Mouse (Mus musculus): ENCODE results near the gene 2610042L04Rik.
A peak's percentile ranks its signal among the peaks of the same experiment; 100 is the strongest.
"Not testable (repeated sequence)": the region's sequence is repeated elsewhere in the genome, so short reads cannot be mapped to it uniquely, and the experiment has no call there.

2610042L04Rik gene

DNA sequence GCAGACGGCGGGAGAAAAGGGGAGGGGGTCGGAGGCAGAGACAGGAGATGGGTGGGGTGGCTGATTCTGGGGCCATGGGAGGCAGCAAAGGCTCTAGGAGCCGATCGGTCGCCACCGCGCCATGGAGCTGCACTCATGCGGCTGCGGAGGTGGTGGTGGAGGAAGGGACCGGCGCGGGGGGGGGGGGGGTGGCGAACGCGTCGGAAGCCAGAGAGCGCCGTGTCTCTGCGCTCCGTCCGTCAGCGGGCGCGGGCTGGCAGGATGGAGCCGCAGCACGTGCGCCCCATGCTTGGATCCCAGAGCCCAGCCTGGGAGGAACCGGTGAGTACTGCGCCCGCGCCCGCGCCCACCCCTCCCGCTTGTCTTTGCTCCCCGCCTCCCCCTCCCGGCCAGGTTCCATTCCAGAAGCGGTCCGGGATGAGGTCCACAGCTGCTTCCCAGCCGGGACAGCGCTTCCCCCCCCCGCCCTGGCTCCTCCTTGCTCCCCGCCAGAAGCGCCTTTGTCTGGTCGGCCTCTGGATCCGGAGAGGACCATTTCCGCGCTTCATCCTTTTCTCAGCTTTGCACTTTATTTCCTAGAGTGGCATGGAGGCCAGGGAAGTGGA, at the start of gene 2610042L04Rik:
Gene 2610042L04Rik (plus strand): TSS at position 288 of the 605 bp plus-strand sequence.
- not testable (repeated sequence) for DNase-seq (ENCODE audit: low spot score)

DNA sequence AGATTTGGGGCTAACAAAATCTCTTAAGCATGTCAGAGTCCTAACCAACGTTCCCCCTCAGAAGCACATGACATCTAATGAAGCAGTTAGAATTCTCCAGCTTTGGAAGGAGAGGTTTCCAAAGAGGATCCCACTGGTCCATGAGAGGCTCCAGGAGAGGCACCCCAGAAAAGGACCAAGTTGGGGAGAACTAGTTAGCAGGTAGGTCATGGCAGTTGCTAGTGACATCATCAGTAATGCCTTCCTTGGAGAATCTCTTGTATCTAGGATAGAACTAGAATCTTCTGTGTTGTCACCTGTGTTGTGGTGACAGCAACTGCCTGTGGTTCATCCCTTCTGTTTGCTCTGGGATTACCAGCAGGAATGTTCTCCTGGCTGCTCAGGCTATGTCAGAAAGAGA, 17.6 kb upstream of the 2610042L04Rik start, which contains the start of gene Gm3149:
Gene Gm3149 (plus strand): TSS at position 301 of the 400 bp plus-strand sequence.
- not testable (repeated sequence) for DNase-seq (ENCODE audit: low spot score)

DNA sequence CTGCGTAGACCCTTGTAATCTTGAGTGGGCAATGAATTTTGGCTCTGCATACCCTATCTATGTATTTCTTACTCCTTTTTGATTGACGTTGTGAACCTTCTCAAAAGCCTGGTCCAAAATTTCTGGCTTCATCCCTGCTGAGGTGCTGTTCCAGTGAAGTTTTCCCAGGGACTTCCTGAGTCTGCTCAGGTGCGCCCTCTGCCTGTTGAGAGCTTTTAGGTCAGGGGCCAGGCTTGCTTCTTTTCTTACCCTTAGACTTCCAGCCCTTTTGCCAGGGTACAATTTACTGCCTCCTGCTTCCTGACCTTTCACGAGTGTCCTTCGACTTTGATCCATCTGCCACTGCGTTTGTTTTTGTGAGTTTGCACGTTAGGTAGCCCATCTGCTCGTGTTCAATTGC, 943 bp downstream of the 2610042L04Rik start:
- DNase-seq (ENCODE audit: low spot score), result not testable (repeated sequence)

DNA sequence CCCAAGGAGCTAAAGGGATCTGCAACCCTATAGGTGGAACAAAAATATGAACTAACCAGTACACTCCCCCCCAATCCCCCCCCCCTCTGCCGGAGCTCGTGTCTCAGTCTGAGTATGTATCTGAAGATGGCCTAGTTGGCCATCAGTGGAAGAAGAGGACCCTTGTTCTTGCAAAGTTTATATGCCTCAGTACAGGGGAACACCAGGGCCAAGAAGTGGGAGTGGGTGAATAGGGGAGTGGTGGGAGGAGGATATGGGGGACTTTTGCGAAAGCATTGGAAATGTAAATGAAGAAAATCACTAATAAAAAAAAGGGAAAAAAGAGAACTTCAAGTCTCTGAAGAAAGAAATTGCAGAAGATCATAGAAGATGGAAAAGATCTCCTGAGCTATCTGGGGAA, 34.4 kb downstream of the 2610042L04Rik start:
- not testable (repeated sequence) for DNase-seq (ENCODE audit: low spot score)

DNA sequence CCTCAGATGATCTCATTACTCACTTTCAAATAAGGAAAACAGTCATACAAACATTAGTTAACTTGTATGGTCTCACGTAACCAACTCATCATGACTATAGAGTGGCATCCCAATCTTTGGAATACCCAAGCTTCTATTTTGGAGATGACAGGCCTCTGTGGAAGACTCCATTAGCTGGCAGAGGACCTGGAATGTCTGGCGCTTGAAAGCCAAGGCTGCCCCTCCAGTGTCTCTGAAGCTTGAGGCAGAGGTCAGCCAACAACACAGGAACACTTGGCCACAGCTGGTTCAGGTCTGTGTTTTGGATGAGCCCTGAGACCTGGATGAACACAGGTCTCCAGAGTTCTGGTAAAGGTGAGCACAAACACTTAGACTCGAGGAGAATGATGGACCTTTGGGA, 35.1 kb downstream of the 2610042L04Rik start:
- DNase-seq (ENCODE audit: low spot score), result not testable (repeated sequence)

DNA sequence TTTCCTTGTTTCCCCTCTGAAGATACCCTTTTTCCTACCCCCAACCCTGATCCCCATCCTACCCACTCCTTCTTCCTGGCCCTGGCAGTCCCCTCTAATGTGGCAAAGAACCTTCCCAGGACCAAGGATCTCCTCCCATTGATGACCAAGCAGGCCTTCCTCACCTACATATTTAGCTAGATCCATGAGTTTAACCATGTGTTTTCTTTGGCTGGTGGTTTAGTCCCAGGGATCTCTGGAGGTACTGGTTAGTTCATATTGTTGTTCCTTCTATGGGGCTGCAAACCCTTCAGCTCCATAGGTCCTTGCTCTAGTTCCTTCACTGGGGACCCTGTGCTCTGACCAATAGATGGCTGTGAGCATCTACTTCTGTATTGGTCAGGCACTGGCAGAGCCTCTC, 43.3 kb downstream of the 2610042L04Rik start:
- DNase-seq (ENCODE audit: low spot score), result peak; percentile 3

DNA sequence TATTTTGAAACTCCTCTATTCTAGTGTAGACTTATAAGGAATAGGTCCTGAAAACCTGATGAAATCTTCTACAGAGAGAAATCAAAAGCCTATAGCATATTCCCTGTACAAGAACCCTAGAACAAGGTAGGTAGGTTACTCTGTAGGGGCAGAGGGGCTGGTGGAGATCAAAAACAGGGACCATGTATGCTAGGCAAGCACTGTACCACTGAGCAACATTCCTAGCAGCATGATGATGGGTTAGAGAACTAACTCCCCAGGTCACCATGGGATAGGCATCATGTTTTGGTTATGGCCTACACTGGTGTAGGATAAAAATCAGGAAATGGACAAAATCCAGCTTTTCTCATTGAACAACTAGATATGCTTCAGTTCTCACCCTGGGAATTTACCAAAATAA, 51.0 kb downstream of the 2610042L04Rik start:
- not testable (repeated sequence) for DNase-seq (ENCODE audit: low spot score)

DNA sequence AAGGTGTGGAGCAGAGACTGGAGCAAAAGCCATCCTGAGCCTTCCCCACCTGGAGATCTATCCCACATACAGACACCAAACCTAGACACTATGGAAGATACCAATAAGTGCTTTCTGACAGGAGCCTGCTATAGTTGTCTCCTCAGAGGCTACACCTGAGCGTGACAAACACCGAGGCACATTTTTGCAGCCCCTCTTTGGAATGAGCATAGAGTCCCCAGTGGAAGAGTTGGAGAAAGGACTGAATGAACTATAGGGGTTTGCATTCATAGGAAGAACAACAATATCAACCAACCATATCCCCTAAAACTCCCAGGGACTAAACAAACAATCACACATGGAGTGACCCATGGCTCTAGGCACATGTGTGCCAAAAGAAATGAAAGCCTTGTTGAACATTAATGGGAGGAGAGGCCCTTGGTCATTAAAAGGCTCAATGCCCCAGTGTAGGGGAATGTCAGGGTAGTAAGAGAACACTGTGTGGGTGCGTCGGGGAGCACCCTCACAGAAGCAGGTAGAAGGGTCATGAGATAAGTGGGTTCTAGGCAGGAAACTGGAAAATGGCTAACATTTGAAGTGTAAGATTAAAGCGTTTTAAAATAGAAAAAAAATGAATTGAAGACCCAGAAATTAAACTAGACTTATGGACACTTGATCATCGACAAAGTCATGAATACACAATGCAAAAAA, 58.4 kb downstream of the 2610042L04Rik start:
- DNase-seq (ENCODE audit: low spot score), result not testable (repeated sequence)

DNA sequence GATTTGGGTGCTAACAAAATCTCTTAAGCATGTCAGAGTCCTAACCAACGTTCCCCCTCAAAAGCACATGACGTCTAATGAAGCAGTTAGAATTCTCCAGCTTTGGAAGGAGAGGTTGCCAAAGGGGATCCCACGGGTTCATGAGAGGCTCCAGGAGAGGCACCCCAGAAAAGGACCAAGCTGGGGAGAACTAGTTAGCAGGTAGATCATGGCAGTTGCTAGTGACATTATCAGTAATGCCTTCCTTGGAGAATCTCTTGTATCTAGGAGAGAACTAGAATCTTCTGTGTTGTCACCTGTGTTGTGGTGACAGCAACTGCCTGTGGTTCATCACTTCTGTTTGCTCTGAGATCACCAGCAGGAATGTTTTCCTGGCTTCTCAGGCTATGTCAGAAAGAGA, 62.7 kb downstream of the 2610042L04Rik start, which contains the start of gene Gm3159:
Gene Gm3159 (plus strand): TSS at position 301 of the 400 bp plus-strand sequence.
- not testable (repeated sequence) for DNase-seq (ENCODE audit: low spot score)

DNA sequence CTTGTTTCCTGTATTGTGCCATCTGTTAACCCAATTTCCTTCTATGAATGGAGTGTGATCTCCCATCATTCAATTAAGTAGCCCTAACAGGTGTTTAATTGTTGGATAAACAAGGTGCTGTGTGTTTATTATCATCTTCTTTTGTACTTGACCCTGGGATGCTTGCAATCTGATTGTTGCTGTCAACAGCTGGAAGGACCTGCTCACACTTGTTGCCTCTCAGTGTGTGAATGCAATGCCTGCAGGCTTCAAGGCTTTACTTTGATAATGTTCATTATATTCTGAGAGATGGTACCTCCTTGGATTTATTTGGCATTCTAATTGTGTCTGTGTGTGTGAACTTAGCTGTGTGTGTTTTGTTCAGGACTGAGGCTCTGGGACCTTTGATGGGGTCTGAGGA, 64.1 kb downstream of the 2610042L04Rik start:
- not testable (repeated sequence) for DNase-seq (ENCODE audit: low spot score)

DNA sequence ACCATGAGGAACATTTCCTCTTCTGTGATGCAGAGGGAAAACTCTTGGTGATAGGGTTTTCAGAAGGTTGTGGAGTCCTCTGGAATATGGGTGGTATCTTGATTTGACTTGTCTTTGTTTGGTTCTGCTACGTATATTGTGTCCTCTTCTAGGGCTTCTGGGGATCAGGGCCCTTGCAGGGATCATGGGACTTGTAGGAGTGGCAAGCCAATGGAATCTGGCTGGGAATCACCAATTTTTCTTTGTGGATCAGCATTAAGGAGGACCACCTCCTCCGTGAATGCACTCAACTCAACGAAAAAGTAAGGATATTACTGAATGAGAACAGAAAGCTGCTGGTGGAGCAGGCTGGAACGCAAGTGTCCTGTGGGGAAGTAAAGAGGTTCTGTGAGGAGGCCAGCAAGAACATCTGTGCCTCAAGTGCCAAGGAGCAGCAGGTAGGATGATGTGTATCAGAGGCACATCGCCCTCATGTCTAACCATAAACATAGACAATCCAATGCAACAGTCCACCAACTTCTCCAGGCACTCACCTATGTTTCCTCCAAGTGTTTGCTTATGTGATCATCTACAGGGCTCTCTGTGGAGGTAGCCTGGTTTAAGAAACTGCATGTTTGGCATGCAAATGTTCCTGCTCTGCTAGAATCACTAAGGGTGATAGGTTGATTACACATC, 65.7 kb downstream of the 2610042L04Rik start:
- DNase-seq (ENCODE audit: low spot score), result not testable (repeated sequence)

DNA sequence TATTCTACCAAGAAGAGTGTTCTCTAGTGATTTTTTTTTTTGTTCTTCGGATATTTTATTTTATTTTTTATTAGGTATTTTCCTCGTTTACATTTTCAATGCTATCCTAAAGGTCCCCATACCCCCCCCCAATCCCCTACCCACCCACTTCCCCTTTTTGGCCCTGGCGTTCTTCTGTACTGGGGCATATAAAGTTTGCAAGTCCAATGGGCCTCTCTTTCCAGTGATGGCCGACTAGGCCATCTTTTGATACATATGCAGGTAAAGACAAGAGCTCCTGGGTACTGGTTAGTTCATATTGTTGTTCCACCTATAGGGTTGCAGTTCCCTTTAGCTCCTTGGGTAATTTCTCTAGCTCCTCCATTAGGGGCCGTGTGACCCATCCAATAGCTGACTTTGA, 66.7 kb downstream of the 2610042L04Rik start:
- not testable (repeated sequence) for DNase-seq (ENCODE audit: low spot score)

DNA sequence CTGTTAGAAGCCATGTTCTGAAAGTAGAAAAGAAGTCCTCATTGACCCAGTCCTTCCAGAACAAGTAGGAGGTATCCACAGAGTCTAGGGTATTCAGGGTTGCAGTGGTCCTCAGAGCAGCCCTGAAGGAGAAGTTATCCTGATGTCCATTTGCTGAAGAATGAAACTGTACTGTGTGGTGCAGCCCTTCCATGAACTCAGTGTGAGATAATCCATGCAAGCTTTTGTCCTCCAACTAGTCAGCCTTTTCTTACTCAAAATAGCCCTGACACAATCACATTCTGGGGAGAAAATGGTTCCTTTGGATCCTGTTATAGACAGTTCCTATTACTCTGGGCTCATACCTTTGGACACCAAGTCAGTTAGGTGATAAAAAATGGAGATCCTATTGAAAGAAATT, 69.3 kb downstream of the 2610042L04Rik start:
- not testable (repeated sequence) for DNase-seq (ENCODE audit: low spot score)

All from urinary bladder, postnatal 14 days (tissue).